7 mouse cellular contexts compared by ENCODE assay signal in genomic region chr16:4725780-4726527, GRCm38 (mm10). TPM values are rescaled to one million over a fixed set of nuclear protein-coding genes. Genes with fewer than 3 reads are reported as not detected.
DNase-seq lines count a peak whose midpoint lies in the region; ATAC-seq lines count a peak whose summit lies in the region.

Gene Hmox2, plus strand, starts transcription at chr16:4726361.

- no peaks in the 10 kb centered on the region for H3K9me3 ChIP-seq in intestine, embryonic 16.5 days (ENCODE audit: control insufficient read depth, low read length)
- no peaks in the 10 kb centered on the region for H3K9me3 ChIP-seq in midbrain, embryonic 11.5 days (ENCODE audit: control insufficient read depth, low read length)

- H3K27ac ChIP-seq in intestine, embryonic 16.5 days (ENCODE audit: low read length), result peak within 1 kb of the TSS; percentile 90
- H3K27ac ChIP-seq in midbrain, embryonic 11.5 days (ENCODE audit: low read depth, low read length), result peak within 1 kb of the TSS; percentile 46; the same call in 1 of the 2 replicates

- intact Hi-C loops in left cerebral cortex, postnatal 36 days (cut with DNase I), result no loop called here

- peak; percentile 97 for DNase-seq in adrenal gland, adult 2 months
- peak; percentile 89 for DNase-seq in embryo, embryonic 11.5 days (ENCODE audit: low read depth, low spot score)
- DNase-seq in gastrocnemius, postnatal 4 days (ENCODE audit: low spot score in 2 of 2), result peak; percentile 92 to 94
- DNase-seq in left cerebral cortex, postnatal 36 days (ENCODE audit: low spot score in 2 of 2), result peak; percentile 91 to 93
- peak; percentile 99 for DNase-seq in midbrain, embryonic 11.5 days (ENCODE audit: low spot score, missing footprints)
- peak; percentile 92 for DNase-seq in skeletal muscle tissue, adult 2 months (ENCODE audit: low read depth, low spot score)

- peak; percentile 98 for ATAC-seq in intestine, embryonic 16.5 days
- ATAC-seq in midbrain, embryonic 11.5 days (ENCODE audit: low FRiP score), result peak; percentile 96

- peak within 1 kb of the TSS; percentile 92 for H3K9ac ChIP-seq in intestine, embryonic 16.5 days (ENCODE audit: low read depth, low read length)
- peak within 1 kb of the TSS; percentile 88 for H3K9ac ChIP-seq in midbrain, embryonic 11.5 days (ENCODE audit: low read length)

- 5% methylated on average over 35 of the region's 35 CpGs for WGBS in intestine, embryonic 16.5 days
- WGBS in midbrain, embryonic 11.5 days, result 5% methylated on average over 35 of the region's 35 CpGs

- H3K27me3 ChIP-seq in intestine, embryonic 16.5 days (replicated peaks; ENCODE audit: control insufficient read depth, insufficient read depth, low read length), result no peaks in the 10 kb centered on the region
- H3K27me3 ChIP-seq in midbrain, embryonic 11.5 days (ENCODE audit: control insufficient read depth, insufficient read depth, low read length), result no peaks in the 10 kb centered on the region

- H3K4me1 ChIP-seq in intestine, embryonic 16.5 days (ENCODE audit: control insufficient read depth, insufficient read depth, low read length), result peaks cover 4% of the 10 kb centered on the region; the same call in 1 of the 2 replicates
- H3K4me1 ChIP-seq in midbrain, embryonic 11.5 days (ENCODE audit: control insufficient read depth, insufficient read depth, low read length), result peaks cover 5% of the 10 kb centered on the region

- H3K4me2 ChIP-seq in intestine, embryonic 16.5 days (ENCODE audit: low read depth, low read length), result peak within 1 kb of the TSS; percentile 82
- peak within 1 kb of the TSS; percentile 85 for H3K4me2 ChIP-seq in midbrain, embryonic 11.5 days

- H3K4me3 ChIP-seq in intestine, embryonic 16.5 days (ENCODE audit: low read length), result peak within 1 kb of the TSS; percentile 92
- H3K4me3 ChIP-seq in midbrain, embryonic 11.5 days (ENCODE audit: low read depth, low read length), result peak within 1 kb of the TSS; percentile 85

- no peaks in the 10 kb centered on the region for H3K36me3 ChIP-seq in intestine, embryonic 16.5 days (ENCODE audit: control insufficient read depth, insufficient read depth, low read length)
- H3K36me3 ChIP-seq in midbrain, embryonic 11.5 days (ENCODE audit: control insufficient read depth, insufficient read depth, low read length), result no peaks in the 10 kb centered on the region

RNA-seq across cellular contexts. Expression of gene Hmox2, which starts in this region (rescaled TPM):
- total RNA-seq in adrenal gland, adult 2 months (2021), result 10 to 100 TPM; 87.1 to 92.8 TPM
- 21.3 and 30.2 TPM in 2 replicates for polyA plus RNA-seq in adrenal gland, adult 2 months (2012; rRNA removed)
- total RNA-seq in gastrocnemius, postnatal 4 days (2021), result 10 to 100 TPM; 54.3 to 56.2 TPM
- polyA plus RNA-seq in intestine, embryonic 16.5 days (2015; fragmentation: Nextera tagmentation; extraction: Ambion mirVana), result 87.5 and 88.7 TPM in 2 replicates
- total RNA-seq in left cerebral cortex, postnatal 36 days (2021), result 10 to 100 TPM; 77.2 to 88.6 TPM
- 82.2 and 82.7 TPM in 2 replicates for polyA plus RNA-seq in midbrain, embryonic 11.5 days (2014; fragmentation: Nextera tagmentation; extraction: Ambion mirVana)

Comparison
In these comparisons a context has a peak if more than half of its experiments do, and no peak if none do; other contexts are left out.
1. Peak in every context shown above with its lines: DNase-seq, ATAC-seq, H3K4me3 ChIP-seq and H3K27ac ChIP-seq.